Mouse (Mus musculus) kidney, adult 2 months (tissue): ENCODE data around the gene Mfsd13b.

Experiments
- CTCF ChIP-seq: fragments of 200-500 bp; conservative IDR thresholded peaks from 2 replicates; pipeline ENCODE4 v1.5.1; 2011; ENCODE audit warnings: low read depth, mild to moderate bottlenecking, control low read depth, low read length, moderate library complexity, mixed read lengths; ENCODE audit not compliant: insufficient read depth, insufficient read length
- POLR2A ChIP-seq: fragments of 200-500 bp; IDR thresholded peaks from one replicate; pipeline ENCODE4 v1.6.1; 2011; ENCODE audit warnings: low read depth, low read length, control low read depth

DNA sequence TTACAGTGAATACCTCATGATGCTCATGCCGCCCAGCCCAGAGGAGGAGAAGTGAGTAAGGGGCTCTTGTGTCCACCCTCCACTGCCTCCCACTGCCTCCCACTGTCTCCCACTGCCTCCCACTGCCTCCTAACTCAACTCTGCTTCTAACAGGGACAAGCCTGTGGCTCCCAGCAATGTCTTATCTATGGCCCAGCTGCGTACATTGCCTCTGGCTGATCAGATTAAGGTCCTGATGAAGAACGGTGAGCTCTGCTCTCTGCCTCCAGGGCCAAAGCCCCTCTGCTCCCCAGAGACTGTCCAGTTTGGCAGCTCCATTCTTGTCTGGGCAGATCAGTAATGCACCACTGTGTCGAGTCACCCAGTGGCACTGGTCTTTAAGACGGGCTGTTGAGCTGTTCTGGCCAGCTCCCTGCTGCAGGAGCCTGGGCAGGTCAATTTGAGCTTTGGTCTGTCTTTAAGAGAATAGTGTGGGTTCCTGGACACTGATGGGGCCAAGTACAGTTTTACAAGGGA, 48.6 kb upstream of the Mfsd13b start:
- TF ChIP-seq POLR2A, result no peak
- no peak for TF ChIP-seq CTCF
